Mouse (Mus musculus) cortical plate, adult 2 months (tissue): Measurements from ENCODE around the gene Sema5a. TPM values are rescaled to one million over a fixed set of nuclear protein-coding genes. Genes with fewer than 3 reads are reported as not detected.

Experiments
- H3K27ac ChIP-seq: fragments of 200-500 bp; 2 replicates; pipeline ENCODE4 v1.5.1; 2012; ENCODE audit warnings: low read length, control low read depth, inconsistent platforms; ENCODE audit not compliant: insufficient read depth
- H3K4me1 ChIP-seq: fragments of 200-500 bp; 2 replicates; pipeline ENCODE4 v1.6.1; 2011; ENCODE audit warnings: low read length; ENCODE audit not compliant: control insufficient read depth, insufficient read depth
- H3K4me3 ChIP-seq: fragments of 200-500 bp; 2 replicates; pipeline ENCODE4 v1.5.1; 2011; ENCODE audit warnings: mild to moderate bottlenecking, low read length, control low read depth; ENCODE audit not compliant: insufficient read depth
- CTCF ChIP-seq: fragments of 200-500 bp; IDR thresholded peaks from 2 replicates; pipeline ENCODE4 v1.5.1; 2011; ENCODE audit warnings: mild to moderate bottlenecking, control low read depth, low read length; ENCODE audit not compliant: insufficient read depth; ENCODE audit errors: extremely low read depth
- POLR2A ChIP-seq: fragments of 200-500 bp; IDR thresholded peaks from 2 replicates; pipeline ENCODE4 v1.6.1; 2011; ENCODE audit warnings: mild to moderate bottlenecking, low read length, control low read depth; ENCODE audit not compliant: insufficient read depth; ENCODE audit errors: extremely low read depth
- polyA plus RNA-seq: library from polyadenylated mRNA; depleted of rRNA; stranded (reverse); fragments of >200 nt; gene quantifications from 2 replicates; pipeline ENCODE4 v1.2.3, GENCODE M21; 2012

Sema5a gene
- polyA plus RNA-seq, 1 experiment: 7.8 TPM

- Histone ChIP-seq H3K27ac (no peak overlapping the region), H3K4me1 (no peaks in the 10 kb centered on the region), H3K4me3 (no peak overlapping the region)
- TF ChIP-seq POLR2A (no peak), CTCF (no peak)
Observed at GRCm38 (mm10) chr15:32370914-32371313, 126.3 kb downstream of the Sema5a start.

GRCm38 (mm10) chr15:32371385-32371784, 126.8 kb downstream of the Sema5a start:
- no peak overlapping the region for H3K4me3 ChIP-seq
- H3K27ac ChIP-seq: no peak overlapping the region
- no peaks in the 10 kb centered on the region for H3K4me1 ChIP-seq
- TF ChIP-seq POLR2A: no peak
- TF ChIP-seq CTCF: no peak

- no peak overlapping the region for H3K4me3 ChIP-seq
- H3K4me1 ChIP-seq: no peaks in the 10 kb centered on the region
- TF ChIP-seq POLR2A (no peak), CTCF (no peak)
- H3K27ac ChIP-seq: no peak overlapping the region
Observed at GRCm38 (mm10) chr15:32376326-32376725, 131.7 kb downstream of the Sema5a start.

GRCm38 (mm10) chr15:32377781-32378180, 133.2 kb downstream of the Sema5a start:
- no peaks in the 10 kb centered on the region for H3K4me1 ChIP-seq
- TF ChIP-seq POLR2A (no peak), CTCF (no peak)
- no peak overlapping the region for H3K27ac ChIP-seq
- H3K4me3 ChIP-seq: no peak overlapping the region

GRCm38 (mm10) chr15:32380311-32380710, 135.7 kb downstream of the Sema5a start:
- Histone ChIP-seq H3K4me1 (no peaks in the 10 kb centered on the region), H3K4me3 (no peak overlapping the region), H3K27ac (no peak overlapping the region)
- TF ChIP-seq POLR2A (no peak), CTCF (no peak)

GRCm38 (mm10) chr15:32382930-32383481, 138.4 kb downstream of the Sema5a start:
- H3K4me1 ChIP-seq: no peaks in the 10 kb centered on the region
- TF ChIP-seq CTCF: no peak
- TF ChIP-seq POLR2A: no peak
- no peak overlapping the region for H3K27ac ChIP-seq
- H3K4me3 ChIP-seq: no peak overlapping the region

- TF ChIP-seq POLR2A (no peak), CTCF (no peak)
- H3K4me3 ChIP-seq: no peak overlapping the region
- no peak overlapping the region for H3K27ac ChIP-seq
- no peaks in the 10 kb centered on the region for H3K4me1 ChIP-seq
Observed at GRCm38 (mm10) chr15:32396241-32396890, 151.8 kb downstream of the Sema5a start.

GRCm38 (mm10) chr15:32397064-32397463, 152.5 kb downstream of the Sema5a start:
- no peaks in the 10 kb centered on the region for H3K4me1 ChIP-seq
- no peak overlapping the region for H3K27ac ChIP-seq
- no peak for TF ChIP-seq CTCF
- TF ChIP-seq POLR2A: no peak
- H3K4me3 ChIP-seq: no peak overlapping the region

GRCm38 (mm10) chr15:32398721-32399120, 154.1 kb downstream of the Sema5a start:
- Histone ChIP-seq H3K4me1 (no peaks in the 10 kb centered on the region), H3K27ac (no peak overlapping the region), H3K4me3 (no peak overlapping the region)
- no peak for TF ChIP-seq POLR2A
- TF ChIP-seq CTCF: no peak

- Histone ChIP-seq H3K27ac (no peak overlapping the region), H3K4me1 (no peaks in the 10 kb centered on the region; the same call in 1 of the 2 replicates), H3K4me3 (no peak overlapping the region)
- TF ChIP-seq POLR2A: no peak
- TF ChIP-seq CTCF: no peak
Observed at GRCm38 (mm10) chr15:32401909-32402527, 157.4 kb downstream of the Sema5a start.
